In genomic region chr4:57783391-57783770, GRCm38 (mm10) we compare ENCODE assay signal across 8 mouse cellular contexts.
DNase-seq lines count a peak whose midpoint lies in the region; ATAC-seq and TF ChIP-seq lines count a peak whose summit lies in the region.

No protein-coding gene starts in this region.

- H3K27me3 ChIP-seq in liver, embryonic 16.5 days (ENCODE audit: control insufficient read depth, insufficient read depth, low read depth, low read length), result peaks cover 35% of the 10 kb centered on the region
- peaks cover 36% of the 10 kb centered on the region for H3K27me3 ChIP-seq in liver, embryonic 11.5 days (replicated peaks; ENCODE audit: control insufficient read depth, insufficient read depth, low read length)
- H3K27me3 ChIP-seq in forebrain, embryonic 12.5 days, result peaks cover 39% of the 10 kb centered on the region
- no peaks in the 10 kb centered on the region for H3K27me3 ChIP-seq in lung, postnatal 0 days (replicated peaks; ENCODE audit: insufficient read depth, low read length)

- no peak for TF ChIP-seq EP300 in lung, postnatal 0 days (IDR thresholded peaks at IDR 0.05)

- H3K4me2 ChIP-seq in liver, embryonic 16.5 days (ENCODE audit: low read depth, low read length), result 0 out of 2 replicates have a peak overlapping the region, but pooled peaks have one; percentile 68
- no peak overlapping the region; the same call in 1 of the 2 replicates for H3K4me2 ChIP-seq in liver, embryonic 11.5 days
- H3K4me2 ChIP-seq in forebrain, embryonic 12.5 days, result peak overlapping the region; percentile 75
- H3K4me2 ChIP-seq in lung, postnatal 0 days (replicated peaks; ENCODE audit: low read depth, low read length), result peak overlapping the region; percentile 66

- H3K27ac ChIP-seq in liver, embryonic 16.5 days (ENCODE audit: low read length), result no peak overlapping the region
- no peak overlapping the region for H3K27ac ChIP-seq in liver, embryonic 11.5 days (ENCODE audit: low read depth, low read length)
- H3K27ac ChIP-seq in forebrain, embryonic 12.5 days, result no peak overlapping the region
- H3K27ac ChIP-seq in lung, postnatal 0 days (ENCODE audit: low read length), result no peak overlapping the region

- peaks cover 7% of the 10 kb centered on the region for H3K4me1 ChIP-seq in liver, embryonic 16.5 days (ENCODE audit: control insufficient read depth, low read depth, low read length)
- peaks cover 5% of the 10 kb centered on the region for H3K4me1 ChIP-seq in liver, embryonic 11.5 days (replicated peaks; ENCODE audit: control insufficient read depth, insufficient read depth, low read length)
- peaks cover 28% of the 10 kb centered on the region for H3K4me1 ChIP-seq in forebrain, embryonic 12.5 days
- peaks cover 12% of the 10 kb centered on the region; the same call in 1 of the 2 replicates for H3K4me1 ChIP-seq in lung, postnatal 0 days (ENCODE audit: insufficient read depth, low read depth, low read length)

- WGBS in liver, embryonic 16.5 days (ENCODE audit: insufficient replicate concordance), result 49% methylated on average over 9 of the region's 9 CpGs
- 52% methylated on average over 9 of the region's 9 CpGs for WGBS in liver, embryonic 11.5 days
- 45% methylated on average over 9 of the region's 9 CpGs for WGBS in forebrain, embryonic 12.5 days
- WGBS in lung, postnatal 0 days, result 27% methylated on average over 9 of the region's 9 CpGs

- no peak for ATAC-seq in liver, embryonic 16.5 days (ENCODE audit: low read depth)
- ATAC-seq in liver, embryonic 11.5 days (replicated peaks; ENCODE audit: low FRiP score), result no peak
- ATAC-seq in forebrain, embryonic 12.5 days (ENCODE audit: low FRiP score), result no peak
- no peak for ATAC-seq in lung, postnatal 0 days

- intact Hi-C loops in left cerebral cortex, postnatal 4 days (cut with DNase I), result loop anchor here (10.0 kb wide), 1 partner anchor 109 kb away; no protein-coding TSS in a partner anchor

- no peaks in the 10 kb centered on the region for H3K36me3 ChIP-seq in liver, embryonic 16.5 days (ENCODE audit: control insufficient read depth, insufficient read depth)
- no peaks in the 10 kb centered on the region for H3K36me3 ChIP-seq in liver, embryonic 11.5 days (ENCODE audit: control insufficient read depth, insufficient read depth, low read length)
- no peaks in the 10 kb centered on the region for H3K36me3 ChIP-seq in forebrain, embryonic 12.5 days (replicated peaks)
- H3K36me3 ChIP-seq in lung, postnatal 0 days (ENCODE audit: insufficient read depth, low read length), result no peaks in the 10 kb centered on the region

- H3K9me3 ChIP-seq in liver, embryonic 16.5 days (replicated peaks; ENCODE audit: control insufficient read depth, low read length), result no peaks in the 10 kb centered on the region
- H3K9me3 ChIP-seq in liver, embryonic 11.5 days (ENCODE audit: control insufficient read depth, low read length), result no peaks in the 10 kb centered on the region
- H3K9me3 ChIP-seq in forebrain, embryonic 12.5 days, result no peaks in the 10 kb centered on the region
- no peaks in the 10 kb centered on the region for H3K9me3 ChIP-seq in lung, postnatal 0 days (ENCODE audit: low read length)

- no peak overlapping the region for H3K9ac ChIP-seq in liver, embryonic 16.5 days (ENCODE audit: low read depth, low read length)
- H3K9ac ChIP-seq in liver, embryonic 11.5 days (ENCODE audit: low read depth, low read length), result no peak overlapping the region
- H3K9ac ChIP-seq in forebrain, embryonic 12.5 days, result no peak overlapping the region
- no peak overlapping the region for H3K9ac ChIP-seq in lung, postnatal 0 days (replicated peaks; ENCODE audit: low read depth)

- H3K4me3 ChIP-seq in liver, embryonic 16.5 days (ENCODE audit: low read depth, low read length), result no peak overlapping the region
- H3K4me3 ChIP-seq in liver, embryonic 11.5 days (ENCODE audit: low read depth, low read length), result no peak overlapping the region
- peak overlapping the region; percentile 43 for H3K4me3 ChIP-seq in forebrain, embryonic 12.5 days (replicated peaks)
- H3K4me3 ChIP-seq in lung, postnatal 0 days (ENCODE audit: low read depth, low read length), result peak overlapping the region; percentile 46

- TF ChIP-seq CTCF in lung, postnatal 0 days (IDR thresholded peaks at IDR 0.05), result no peak

- no peak for DNase-seq in liver, embryonic 11.5 days (ENCODE audit: low spot score)
- no peak for DNase-seq in lung, postnatal 0 days (ENCODE audit: low spot score)
- DNase-seq in thymus, postnatal 10 days (ENCODE audit: low spot score in 2 of 2), result peak; percentile 43 to 56
- DNase-seq in layer of hippocampus, postnatal 10 days (ENCODE audit: low spot score in 2 of 2), result no peak
- no peak for DNase-seq in gastrocnemius, postnatal 10 days
- DNase-seq in left cerebral cortex, postnatal 4 days, result no peak

Comparison
In these comparisons a context has a peak if more than half of its experiments do, and no peak if none do; other contexts are left out.
1. H3K4me3 ChIP-seq: peak in forebrain, embryonic 12.5 days (single experiment) and lung, postnatal 0 days (single experiment); none in liver, embryonic 16.5 days (single experiment) and liver, embryonic 11.5 days (single experiment).
2. DNase-seq: peak in thymus, postnatal 10 days (2 of 2); none in liver, embryonic 11.5 days (single experiment), lung, postnatal 0 days (single experiment), layer of hippocampus, postnatal 10 days (0 of 2), gastrocnemius, postnatal 10 days (single experiment) and left cerebral cortex, postnatal 4 days (single experiment).